Mouse (Mus musculus) MEL (cell line): ENCODE results near the gene Atl2. TPM values are rescaled to one million over a fixed set of nuclear protein-coding genes. Genes with fewer than 3 reads are reported as not detected.

Experiments used
- DNase-seq: peaks from one replicate; pipeline ENCODE4 v3.0.0; 2011; ENCODE audit warnings: low read depth, low spot score
- H3K27ac ChIP-seq: 2 replicates; pipeline ENCODE4 v1.5.1; 2012; ENCODE audit warnings: low read depth, mild to moderate bottlenecking, control low read depth, low read length, moderate library complexity; ENCODE audit not compliant: control insufficient read depth
- H3K27me3 ChIP-seq, 2 experiments: fragments of 150-350 bp in 1 of 2; sonication (generic) in 1 of 2; 2 replicates each; pipeline ENCODE4 v1.6.1; 2012; ENCODE audit warnings: low read length in 2 of 2, mild to moderate bottlenecking in 2 of 2, improper control_type of control experiment in 1 of 2, moderate library complexity in 1 of 2; ENCODE audit not compliant: insufficient read depth in 2 of 2, control insufficient read depth in 1 of 2
- H3K36me3 ChIP-seq, 2 experiments: 2 replicates each; pipeline ENCODE4 v1.6.1; 2012 to 2014; ENCODE audit warnings: low read length in 2 of 2, improper control_type of control experiment in 1 of 2, inconsistent platforms in 1 of 2, mild to moderate bottlenecking in 1 of 2; ENCODE audit not compliant: insufficient read depth in 2 of 2, control insufficient read depth in 1 of 2
- H3K4me1 ChIP-seq, 2 experiments: fragments of 150-350 bp in 1 of 2; sonication (generic) in 1 of 2; 2 replicates each; pipeline ENCODE4 v1.6.1; 2012; ENCODE audit warnings: low read length in 2 of 2, improper control_type of control experiment in 1 of 2, mild to moderate bottlenecking in 1 of 2; ENCODE audit not compliant: insufficient read depth in 2 of 2, control insufficient read depth in 1 of 2
- H3K4me3 ChIP-seq, 2 experiments: fragments of 150-350 bp in 1 of 2; sonication (generic) in 1 of 2; 2 replicates each; pipeline ENCODE4 v1.5.1; 2012; ENCODE audit warnings: low read depth in 2 of 2, low read length in 2 of 2, mild to moderate bottlenecking in 2 of 2, moderate library complexity in 2 of 2, control low read depth in 1 of 2, improper control_type of control experiment in 1 of 2; ENCODE audit not compliant: control insufficient read depth in 1 of 2, insufficient read depth in 1 of 2
- H3K79me2 ChIP-seq: 2 replicates; pipeline ENCODE4 v1.6.1; 2012; ENCODE audit warnings: mild to moderate bottlenecking, low read length, moderate library complexity; ENCODE audit not compliant: control insufficient read depth, poor library complexity, insufficient read depth
- H3K9ac ChIP-seq: 2 replicates; pipeline ENCODE4 v1.6.1; 2012; ENCODE audit warnings: low read depth, mild to moderate bottlenecking, control low read depth, low read length, moderate library complexity; ENCODE audit not compliant: control insufficient read depth, poor library complexity, severe bottlenecking
- H3K9me3 ChIP-seq: fragments of 150-350 bp; sonication (generic); replicated peaks from 2 replicates; pipeline ENCODE4 v1.6.1; 2012; ENCODE audit warnings: mild to moderate bottlenecking, low read length, improper control_type of control experiment, moderate library complexity; ENCODE audit not compliant: insufficient read depth
- CTCF ChIP-seq, 3 experiments: IDR thresholded peaks in 2 of 3; conservative IDR thresholded peaks in 1 of 3; 2 replicates each; pipeline ENCODE4 v1.5.1; 2011 to 2012; ENCODE audit warnings: low read length in 3 of 3, low read depth in 2 of 3, mild to moderate bottlenecking in 2 of 3, improper control_type of control experiment in 1 of 3, inconsistent platforms in 1 of 3, mixed read lengths in 1 of 3, moderate library complexity in 1 of 3; ENCODE audit not compliant: control insufficient read depth in 1 of 3, insufficient read depth in 1 of 3, poor library complexity in 1 of 3, severe bottlenecking in 1 of 3
- ELF1 ChIP-seq: IDR thresholded peaks from 2 replicates; pipeline ENCODE4 v1.6.1; 2014; ENCODE audit warnings: low read depth, mild to moderate bottlenecking, inconsistent platforms, low read length, improper control_type of control experiment, moderate library complexity
- EP300 ChIP-seq, 2 experiments: IDR thresholded peaks; 2 replicates each; pipeline ENCODE4 v1.6.1; 2011; ENCODE audit warnings: improper control_type of control experiment in 2 of 2, low read length in 2 of 2, low read depth in 1 of 2, mild to moderate bottlenecking in 1 of 2
- GABPA ChIP-seq: IDR thresholded peaks from 2 replicates; pipeline ENCODE4 v1.6.1; 2012; ENCODE audit warnings: low read depth, mild to moderate bottlenecking, inconsistent platforms, low read length, improper control_type of control experiment, moderate library complexity
- HCFC1 ChIP-seq: IDR thresholded peaks from 2 replicates; pipeline ENCODE4 v1.6.1; 2012; ENCODE audit warnings: low read depth, mild to moderate bottlenecking, inconsistent platforms, low read length, improper control_type of control experiment, moderate library complexity
- JUND ChIP-seq: IDR thresholded peaks from 2 replicates; pipeline ENCODE4 v1.6.1; 2011; ENCODE audit warnings: low read depth, mild to moderate bottlenecking, improper control_type of control experiment, low read length
- MXI1 ChIP-seq: IDR thresholded peaks from 2 replicates; pipeline ENCODE4 v1.6.1; 2011; ENCODE audit warnings: mild to moderate bottlenecking, low read depth, low read length, improper control_type of control experiment
- NRF1 ChIP-seq: IDR thresholded peaks from 2 replicates; pipeline ENCODE4 v1.6.1; 2014; ENCODE audit warnings: low read depth, mild to moderate bottlenecking, inconsistent platforms, low read length, improper control_type of control experiment, moderate library complexity; ENCODE audit not compliant: poor library complexity, insufficient read depth, severe bottlenecking
- POLR2A ChIP-seq, 2 experiments: IDR thresholded peaks; 2 replicates each; pipeline ENCODE4 v1.6.1; 2011 to 2012; ENCODE audit warnings: low read length in 2 of 2, mild to moderate bottlenecking in 2 of 2, control low read depth in 1 of 2, improper control_type of control experiment in 1 of 2, low read depth in 1 of 2, moderate library complexity in 1 of 2; ENCODE audit not compliant: control insufficient read depth in 1 of 2, insufficient read depth in 1 of 2, poor library complexity in 1 of 2
- POLR2AphosphoS2 ChIP-seq: IDR thresholded peaks from 2 replicates; pipeline ENCODE4 v1.6.1; 2011; ENCODE audit warnings: low read length, improper control_type of control experiment
- RAD21 ChIP-seq: IDR thresholded peaks from 2 replicates; pipeline ENCODE4 v1.6.1; 2011; ENCODE audit warnings: mild to moderate bottlenecking, low read depth, low read length, improper control_type of control experiment
- SMC3 ChIP-seq: IDR thresholded peaks from 2 replicates; pipeline ENCODE4 v1.6.1; 2011; ENCODE audit warnings: low read depth, low read length, improper control_type of control experiment
- TCF12 ChIP-seq: IDR thresholded peaks from 2 replicates; pipeline ENCODE4 v1.6.1; 2014; ENCODE audit warnings: low read depth, mild to moderate bottlenecking, inconsistent platforms, low read length, improper control_type of control experiment, moderate library complexity
- UBTF ChIP-seq: IDR thresholded peaks from 2 replicates; pipeline ENCODE4 v1.6.1; 2012; ENCODE audit warnings: low read depth, mild to moderate bottlenecking, inconsistent platforms, low read length, improper control_type of control experiment, moderate library complexity, borderline replicate concordance; ENCODE audit not compliant: insufficient read depth
- ZC3H11A ChIP-seq: IDR thresholded peaks from 2 replicates; pipeline ENCODE4 v1.6.1; 2012; ENCODE audit warnings: low read depth, mild to moderate bottlenecking, inconsistent platforms, low read length, improper control_type of control experiment
- ZMIZ1 ChIP-seq: IDR thresholded peaks from 2 replicates; pipeline ENCODE4 v1.6.1; 2012; ENCODE audit warnings: low read depth, mild to moderate bottlenecking, inconsistent platforms, low read length, improper control_type of control experiment, moderate library complexity
- ZNF384 ChIP-seq: IDR thresholded peaks from 2 replicates; pipeline ENCODE4 v1.6.1; 2012; ENCODE audit warnings: low read depth, mild to moderate bottlenecking, inconsistent platforms, low read length, improper control_type of control experiment
- polyA plus RNA-seq, 2 experiments: library from polyadenylated mRNA; stranded (reverse) in 1 of 2; unstranded in 1 of 2; fragments of >175 nt in 1 of 2; fragments of >200 nt in 1 of 2; gene quantifications; 2 replicates each; pipeline versions ENCODE4 v1.2.1 to v1.2.4; 2012; ENCODE audit warnings: low replicate concordance in 2 of 2, low read depth in 1 of 2; ENCODE audit not compliant: insufficient read length in 2 of 2, insufficient read depth in 1 of 2, missing spikeins in 1 of 2
- total RNA-seq: library from RNA; depleted of rRNA; stranded (reverse); fragments of 300-350 nt; gene quantifications from 2 replicates; pipeline ENCODE4 v1.2.3, GENCODE M21; 2012

Gene Atl2
- total and polyA plus RNA-seq, 3 experiments = 29.5 to 118 (median 43.3) TPM

DNA sequence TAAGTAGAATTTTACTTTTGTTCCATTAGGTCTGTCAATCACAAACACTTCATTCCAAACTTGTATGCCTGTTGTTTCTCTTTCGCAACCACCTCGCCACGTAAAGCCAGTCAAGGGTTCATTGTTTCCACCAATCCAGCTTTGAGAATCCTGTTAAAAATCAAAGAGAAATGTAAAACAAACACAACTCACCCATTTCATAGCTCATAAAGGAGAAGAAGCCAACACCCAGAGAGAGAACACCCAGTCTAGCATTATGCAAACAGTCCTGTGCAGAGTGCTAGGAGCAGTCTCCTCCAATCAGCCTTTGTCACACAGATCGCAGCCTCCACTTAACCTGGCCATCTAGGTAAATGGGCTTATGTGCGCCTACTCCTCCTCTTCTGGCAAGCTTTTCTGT is 30.9 kb downstream of the Atl2 start:
- no peaks in the 10 kb centered on the region for H3K9me3 ChIP-seq
- no peak overlapping the region for H3K4me3 ChIP-seq
- no peak for DNase-seq
- H3K27me3 ChIP-seq = no peaks in the 10 kb centered on the region
- H3K27ac ChIP-seq = no peak overlapping the region
- H3K36me3 ChIP-seq = peaks cover 0 to 46% of the 10 kb centered on the region in 2 experiments; a peak in 2 of 4 replicates
- H3K4me1 ChIP-seq = no peaks in the 10 kb centered on the region
- H3K9ac ChIP-seq = no peak overlapping the region
- TF ChIP-seq RAD21 (no peak), MXI1 (no peak), ELF1 (no peak), NRF1 (no peak), EP300 (IDR thresholded peaks at IDR 0.05; ENCODE audit: low read depth in 1 of 2, low read length in 2 of 2) (no peak), HCFC1 (no peak), SMC3 (no peak), POLR2AphosphoS2 (no peak), TCF12 (no peak), UBTF (no peak), JUND (no peak)
- peaks cover 8% of the 10 kb centered on the region for H3K79me2 ChIP-seq

DNA sequence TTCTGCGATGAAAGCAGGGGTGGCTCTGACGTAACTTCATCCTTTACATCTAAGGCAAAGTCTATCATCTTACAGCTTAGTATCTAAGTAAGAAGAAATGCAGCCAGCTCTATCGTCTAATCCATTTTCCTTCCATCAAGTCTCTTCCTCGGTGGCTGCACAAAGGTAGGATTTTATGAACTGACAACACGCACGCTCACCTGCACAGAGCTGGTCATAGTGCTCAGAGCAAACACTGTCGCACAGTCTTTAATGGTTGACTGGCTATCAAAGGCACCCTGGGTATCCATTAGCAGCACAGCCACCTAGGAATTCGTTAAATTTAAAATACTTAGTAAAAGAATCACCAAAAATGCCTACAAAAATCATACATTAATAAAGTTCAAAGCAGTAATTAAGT is 31.4 kb downstream of the Atl2 start:
- H3K27me3 ChIP-seq = no peaks in the 10 kb centered on the region
- DNase-seq = no peak
- peaks cover 7% of the 10 kb centered on the region for H3K79me2 ChIP-seq
- no peak overlapping the region for H3K27ac ChIP-seq
- H3K4me1 ChIP-seq = no peaks in the 10 kb centered on the region
- no peaks in the 10 kb centered on the region for H3K9me3 ChIP-seq
- H3K9ac ChIP-seq = no peak overlapping the region
- H3K36me3 ChIP-seq = peaks cover 0 to 49% of the 10 kb centered on the region in 2 experiments; a peak in 2 of 4 replicates
- TF ChIP-seq GABPA (no peak), SMC3 (no peak), POLR2A (IDR thresholded peaks at IDR 0.05; ENCODE audit: control insufficient read depth in 1 of 2, insufficient read depth in 1 of 2, low read depth in 1 of 2, low read length in 2 of 2, poor library complexity in 1 of 2) (no peak)
- H3K4me3 ChIP-seq = no peak overlapping the region

DNA sequence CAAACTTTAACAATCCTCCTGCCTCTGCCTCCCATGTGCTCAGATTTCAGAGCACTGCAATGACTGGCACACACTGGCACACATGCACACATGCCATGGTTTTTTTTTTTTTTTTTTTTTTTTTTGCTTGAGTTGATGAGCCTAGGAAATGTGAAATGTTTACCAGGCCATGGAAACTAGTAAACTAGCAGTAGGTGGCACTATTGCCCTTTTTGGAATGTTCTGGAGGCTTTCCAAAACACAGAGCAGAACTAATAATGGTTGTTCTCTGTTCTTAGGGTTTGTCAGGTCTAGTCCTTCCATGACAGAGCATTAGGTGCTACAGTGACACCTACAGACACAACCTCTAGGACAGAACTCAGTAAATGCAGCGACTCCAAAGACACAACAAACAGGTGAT is 33.9 kb downstream of the Atl2 start:
- DNase-seq = peak; percentile 44
- no peak for TF ChIP-seq POLR2AphosphoS2
- TF ChIP-seq CTCF (IDR thresholded peaks at IDR 0.05 in 2 of 3, conservative IDR thresholded peaks at IDR 0.05 in 1 of 3; ENCODE audit: control insufficient read depth in 1 of 3, insufficient read depth in 1 of 3, low read depth in 2 of 3, low read length in 3 of 3, poor library complexity in 1 of 3, severe bottlenecking in 1 of 3) = peak in 2 of 3 experiments; percentile 13 to 54; a peak in 2 of 6 replicates
- TF ChIP-seq RAD21 = peak; percentile 59
- peak; percentile 47 for TF ChIP-seq ZC3H11A
- TF ChIP-seq ZNF384 = peak; percentile 85
- TF ChIP-seq POLR2A (IDR thresholded peaks at IDR 0.05; ENCODE audit: control insufficient read depth in 1 of 2, insufficient read depth in 1 of 2, low read depth in 1 of 2, low read length in 2 of 2, poor library complexity in 1 of 2) = no peak
- no peak for TF ChIP-seq ZMIZ1
- TF ChIP-seq SMC3 = peak; percentile 61
- Histone ChIP-seq H3K9me3 (no peaks in the 10 kb centered on the region), H3K9ac (no peak overlapping the region), H3K4me1 (no peaks in the 10 kb centered on the region), H3K79me2 (peaks cover 4% of the 10 kb centered on the region; the same call in 1 of the 2 replicates), H3K4me3 (no peak overlapping the region), H3K27ac (no peak overlapping the region), H3K36me3 (peaks cover 0 to 60% of the 10 kb centered on the region in 2 experiments; a peak in 2 of 4 replicates), H3K27me3 (no peaks in the 10 kb centered on the region)
